In genomic region chr11:5035421-5035820, GRCm38 (mm10) we compare ENCODE assay signal across 17 mouse cellular contexts. TPM values are rescaled to one million over a fixed set of nuclear protein-coding genes. Genes with fewer than 3 reads are reported as not detected.
DNase-seq lines count a peak whose midpoint lies in the region; ATAC-seq and TF ChIP-seq lines count a peak whose summit lies in the region.
"Had no signal": no experiment of that assay in that cellular context is flagged by ENCODE, and none has a peak within 500 bp of the region (broad histone marks: within the 10 kb centered on the region; RNA-seq: fewer than 3 reads in every experiment).

No protein-coding gene starts in this region.

- H3K36me3 ChIP-seq in midbrain, postnatal 0 days (ENCODE audit: insufficient read depth, low read length), result peaks cover 93% of the 10 kb centered on the region
- peaks cover 100% of the 10 kb centered on the region for H3K36me3 ChIP-seq in midbrain, embryonic 10.5 days
- H3K36me3 ChIP-seq in forebrain, embryonic 10.5 days (replicated peaks), result peaks cover 99% of the 10 kb centered on the region
- H3K36me3 ChIP-seq in heart, embryonic 10.5 days, result peaks cover 99% of the 10 kb centered on the region

- intact Hi-C loops in left cerebral cortex, postnatal 36 days (cut with DNase I), result no loop called here

- no peaks in the 10 kb centered on the region for H3K9me3 ChIP-seq in midbrain, postnatal 0 days (ENCODE audit: low read length)
- no peaks in the 10 kb centered on the region for H3K9me3 ChIP-seq in midbrain, embryonic 10.5 days (replicated peaks)
- no peaks in the 10 kb centered on the region for H3K9me3 ChIP-seq in forebrain, embryonic 10.5 days
- no peaks in the 10 kb centered on the region for H3K9me3 ChIP-seq in heart, embryonic 10.5 days
- H3K9me3 ChIP-seq: heart, embryonic 12.5 days; limb, embryonic 15.5 days had no signal

- H3K27me3 ChIP-seq in midbrain, postnatal 0 days (ENCODE audit: insufficient read depth, low read length), result no peaks in the 10 kb centered on the region
- H3K27me3 ChIP-seq in midbrain, embryonic 10.5 days (ENCODE audit: low read depth, poor library complexity, severe bottlenecking), result no peaks in the 10 kb centered on the region
- no peaks in the 10 kb centered on the region for H3K27me3 ChIP-seq in forebrain, embryonic 10.5 days (ENCODE audit: poor library complexity, severe bottlenecking)
- no peaks in the 10 kb centered on the region for H3K27me3 ChIP-seq in heart, embryonic 10.5 days (ENCODE audit: insufficient read depth, poor library complexity, severe bottlenecking)
- H3K27me3 ChIP-seq: heart, embryonic 12.5 days; limb, embryonic 15.5 days had no signal

- TF ChIP-seq CTCF in midbrain, postnatal 0 days (IDR thresholded peaks at IDR 0.05), result no peak

- H3K4me1 ChIP-seq in midbrain, postnatal 0 days (ENCODE audit: insufficient read depth, low read length), result no peaks in the 10 kb centered on the region
- H3K4me1 ChIP-seq in midbrain, embryonic 10.5 days, result no peaks in the 10 kb centered on the region
- H3K4me1 ChIP-seq in forebrain, embryonic 10.5 days, result no peaks in the 10 kb centered on the region
- peaks cover 1% of the 10 kb centered on the region; the same call in 1 of the 2 replicates for H3K4me1 ChIP-seq in heart, embryonic 10.5 days
- H3K4me1 ChIP-seq: limb, embryonic 15.5 days had no signal

- no peak overlapping the region for H3K9ac ChIP-seq in midbrain, postnatal 0 days (replicated peaks; ENCODE audit: low read length, poor library complexity, severe bottlenecking)
- H3K9ac ChIP-seq: heart, embryonic 12.5 days; limb, embryonic 15.5 days had no signal

- no peak overlapping the region for H3K4me3 ChIP-seq in midbrain, postnatal 0 days (ENCODE audit: low read depth, low read length)
- H3K4me3 ChIP-seq in midbrain, embryonic 10.5 days, result no peak overlapping the region
- H3K4me3 ChIP-seq in forebrain, embryonic 10.5 days, result no peak overlapping the region
- H3K4me3 ChIP-seq in heart, embryonic 10.5 days, result no peak overlapping the region
- H3K4me3 ChIP-seq: erythroblast, embryonic 14.5 days; heart, embryonic 12.5 days; limb, embryonic 15.5 days had no signal

- no peak overlapping the region for H3K4me2 ChIP-seq in midbrain, postnatal 0 days (ENCODE audit: low read depth, low read length, poor library complexity, severe bottlenecking)
- H3K4me2 ChIP-seq: heart, embryonic 12.5 days; limb, embryonic 15.5 days had no signal

- 91% methylated on average over 4 of the region's 4 CpGs for WGBS in midbrain, postnatal 0 days
- WGBS in midbrain, embryonic 10.5 days, result 91% methylated on average over 4 of the region's 4 CpGs
- WGBS in forebrain, embryonic 10.5 days, result 95% methylated on average over 4 of the region's 4 CpGs
- 88% methylated on average over 4 of the region's 4 CpGs for WGBS in heart, embryonic 10.5 days

- ATAC-seq in midbrain, postnatal 0 days (ENCODE audit: low FRiP score), result no peak
- ATAC-seq: intestine, postnatal 0 days had no signal

- no peak overlapping the region for H3K27ac ChIP-seq in midbrain, postnatal 0 days (ENCODE audit: low read depth, low read length)
- no peak overlapping the region for H3K27ac ChIP-seq in midbrain, embryonic 10.5 days (replicated peaks)
- no peak overlapping the region for H3K27ac ChIP-seq in forebrain, embryonic 10.5 days
- H3K27ac ChIP-seq in heart, embryonic 10.5 days, result no peak overlapping the region
- H3K27ac ChIP-seq: limb, embryonic 15.5 days had no signal

- DNase-seq in midbrain, postnatal 0 days (ENCODE audit: low spot score), result peak; percentile 55
- no peak for DNase-seq in midbrain, embryonic 10.5 days (ENCODE audit: low spot score)
- peak; percentile 91 for DNase-seq in layer of hippocampus, adult 9-11 months
- peak; percentile 79 to 84 for DNase-seq in left cerebral cortex, postnatal 36 days (ENCODE audit: low spot score in 2 of 2)
- DNase-seq in forebrain, embryonic 10.5 days (ENCODE audit: extremely low spot score, low spot score), result no peak
- DNase-seq in ovary, postnatal 36 days (ENCODE audit: low spot score), result no peak
- DNase-seq in heart, embryonic 10.5 days (ENCODE audit: low spot score), result no peak
- no peak for DNase-seq in testis, postnatal 14 days (ENCODE audit: low spot score)
- DNase-seq: gastrocnemius, postnatal 10 days; heart, postnatal 4 days; kidney, postnatal 36 days; lung, adult 18-20 months; thymus, postnatal 14 days had no signal

RNA-seq across cellular contexts. Expression of gene Rasl10a, which starts 22.5 kb away (rescaled TPM):
- total RNA-seq in midbrain, postnatal 0 days (2014; rRNA removed), result 3.1 and 6.2 TPM in 2 replicates
- 3.6 and 4.6 TPM in 2 replicates for polyA plus RNA-seq in midbrain, postnatal 0 days (2015; fragmentation: Nextera tagmentation; extraction: Ambion mirVana)
- 0.44 and 1.2 TPM in 2 replicates for polyA plus RNA-seq in midbrain, embryonic 10.5 days (2016; fragmentation: Nextera tagmentation; extraction: Ambion mirVana)
- total RNA-seq in left cerebral cortex, postnatal 36 days (2021), result 10 to 100 TPM; 72.2 to 77.6 TPM
- polyA plus RNA-seq in forebrain, embryonic 10.5 days (2016; fragmentation: Nextera tagmentation; extraction: Ambion mirVana), result 0.60 and 0.77 TPM in 2 replicates
- 1.1 and 1.4 TPM in 2 replicates for polyA plus RNA-seq in heart, embryonic 10.5 days (2016; fragmentation: Nextera tagmentation; extraction: Ambion mirVana)
- polyA plus RNA-seq: erythroblast, embryonic 14.5 days had no signal

RNA-seq across cellular contexts. Expression of gene Gas2l1, which starts 29.7 kb away (rescaled TPM):
- total RNA-seq in midbrain, postnatal 0 days (2014; rRNA removed), result 33.8 and 43.8 TPM in 2 replicates
- polyA plus RNA-seq in midbrain, postnatal 0 days (2015; fragmentation: Nextera tagmentation; extraction: Ambion mirVana), result 17.6 and 18.5 TPM in 2 replicates
- 22.0 and 23.6 TPM in 2 replicates for polyA plus RNA-seq in midbrain, embryonic 10.5 days (2016; fragmentation: Nextera tagmentation; extraction: Ambion mirVana)
- total RNA-seq in left cerebral cortex, postnatal 36 days (2021), result 10 to 100 TPM; 82.7 to 98.5 TPM
- 20.0 and 20.9 TPM in 2 replicates for polyA plus RNA-seq in forebrain, embryonic 10.5 days (2016; fragmentation: Nextera tagmentation; extraction: Ambion mirVana)
- polyA plus RNA-seq in heart, embryonic 10.5 days (2016; fragmentation: Nextera tagmentation; extraction: Ambion mirVana), result 27.0 and 34.4 TPM in 2 replicates

RNA-seq across cellular contexts. Expression of gene Ap1b1, which starts 48.8 kb away (rescaled TPM):
- total RNA-seq in midbrain, postnatal 0 days (2014; rRNA removed), result 122 and 130 TPM in 2 replicates
- polyA plus RNA-seq in midbrain, postnatal 0 days (2015; fragmentation: Nextera tagmentation; extraction: Ambion mirVana), result 94.8 and 99.5 TPM in 2 replicates
- polyA plus RNA-seq in midbrain, embryonic 10.5 days (2016; fragmentation: Nextera tagmentation; extraction: Ambion mirVana), result 62.2 and 68.4 TPM in 2 replicates
- total RNA-seq in left cerebral cortex, postnatal 36 days (2021), result 100 to 1,000 TPM; 145 to 153 TPM
- 61.5 and 64.3 TPM in 2 replicates for polyA plus RNA-seq in forebrain, embryonic 10.5 days (2016; fragmentation: Nextera tagmentation; extraction: Ambion mirVana)
- 55.7 and 62.6 TPM in 2 replicates for polyA plus RNA-seq in heart, embryonic 10.5 days (2016; fragmentation: Nextera tagmentation; extraction: Ambion mirVana)

Comparison
In these comparisons a context has a peak if more than half of its experiments do, and no peak if none do; other contexts are left out.
1. DNase-seq: peak in midbrain, postnatal 0 days (single experiment), layer of hippocampus, adult 9-11 months (single experiment) and left cerebral cortex, postnatal 36 days (2 of 2); none in midbrain, embryonic 10.5 days (single experiment), forebrain, embryonic 10.5 days (single experiment), ovary, postnatal 36 days (single experiment), heart, embryonic 10.5 days (single experiment) and testis, postnatal 14 days (single experiment).